Mouse (Mus musculus): ENCODE results near the gene Rab21.

Rab21 gene

GRCm38 (mm10) chr10:115270612-115271390 lies 44.6 kb downstream of the Rab21 start:
- DNase-seq: no peak

GRCm38 (mm10) chr10:115262926-115263562 lies 52.4 kb downstream of the Rab21 start:
- no peak for DNase-seq

- DNase-seq: no peak
These were observed 53.1 kb downstream of the Rab21 start for GRCm38 (mm10) chr10:115262261-115262660.

GRCm38 (mm10) chr10:115261428-115261827 lies 54.0 kb downstream of the Rab21 start:
- no peak for DNase-seq

- DNase-seq: no peak
These were observed 59.2 kb downstream of the Rab21 start for GRCm38 (mm10) chr10:115256162-115256561.

- no peak for DNase-seq
These were observed 61.9 kb downstream of the Rab21 start for GRCm38 (mm10) chr10:115253521-115253920.

- peak; percentile 28 to 58 for DNase-seq
These were observed 63.1 kb downstream of the Rab21 start for GRCm38 (mm10) chr10:115252321-115252757.

- DNase-seq: peak; percentile 97 to 99
These were observed 64.1 kb downstream of the Rab21 start, which contains the start of gene Tbc1d15 for GRCm38 (mm10) chr10:115251088-115251934. Gene Tbc1d15, minus strand, starts transcription at chr10:115251467.

GRCm38 (mm10) chr10:115250235-115251087 lies 64.9 kb downstream of the Rab21 start:
- DNase-seq: peak; percentile 50 to 62

- DNase-seq: no peak
These were observed 67.4 kb downstream of the Rab21 start for GRCm38 (mm10) chr10:115248041-115248440.

GRCm38 (mm10) chr10:115245488-115245887 lies 69.9 kb downstream of the Rab21 start:
- no peak for DNase-seq

- no peak for DNase-seq
These were observed 74.3 kb downstream of the Rab21 start for GRCm38 (mm10) chr10:115241082-115241595.

- no peak for DNase-seq
These were observed 77.5 kb downstream of the Rab21 start for GRCm38 (mm10) chr10:115237931-115238330.
